In genomic region chr7:80830193-80830803, GRCm38 (mm10) we compare ENCODE assay signal across 12 mouse cellular contexts. TPM values are rescaled to one million over a fixed set of nuclear protein-coding genes. Genes with fewer than 3 reads are reported as not detected.
DNase-seq lines count a peak whose midpoint lies in the region; ATAC-seq and TF ChIP-seq lines count a peak whose summit lies in the region.
"Had no signal": no experiment of that assay in that cellular context is flagged by ENCODE, and none has a peak within 500 bp of the region (broad histone marks: within the 10 kb centered on the region; RNA-seq: fewer than 3 reads in every experiment).

No protein-coding gene starts in this region.

- intact Hi-C loops in heart, postnatal 10 days (cut with DNase I) = no loop called here

- H3K4me3 ChIP-seq in bone marrow macrophage, adult 2 months (ENCODE audit: insufficient read depth, low read length) = no peak overlapping the region

- TF ChIP-seq POLR2A in bone marrow macrophage, adult 2 months (IDR thresholded peaks at IDR 0.05; ENCODE audit: borderline replicate concordance, low read depth, low read length) = no peak

- no peak for TF ChIP-seq CTCF in bone marrow macrophage, adult 2 months (IDR thresholded peaks at IDR 0.05; ENCODE audit: low read depth, low read length)

- peak overlapping the region; percentile 44 for H3K27ac ChIP-seq in bone marrow macrophage, adult 2 months (ENCODE audit: insufficient read depth, low read depth, low read length)
- H3K27ac ChIP-seq: liver, embryonic 14.5 days had no signal

- ATAC-seq in activated CD4-positive, CD25-positive, alpha-beta regulatory T cell, adult 4 months = no peak

- peaks cover 47% of the 10 kb centered on the region for H3K4me1 ChIP-seq in bone marrow macrophage, adult 2 months (ENCODE audit: control insufficient read depth, insufficient read depth, low read length)

- DNase-seq in layer of hippocampus, adult 9-11 months = peak; percentile 48
- DNase-seq in layer of hippocampus, postnatal 36 days = no peak
- peak; percentile 49 to 53 for DNase-seq in heart, postnatal 10 days
- peak; percentile 85 to 92 for DNase-seq in monocyte, adult 2 months (ENCODE audit: low read depth in 1 of 2, low spot score in 2 of 2)
- no peak for DNase-seq in adrenal gland, postnatal 10 days
- DNase-seq: adrenal gland, postnatal 14 days; cerebellum, adult 8-10 months; right cerebral cortex, postnatal 25 days; thymus, adult 2 months had no signal

RNA-seq across cellular contexts. Expression of gene Iqgap1, which starts 4.5 kb away (rescaled TPM):
- total RNA-seq in layer of hippocampus, postnatal 36 days (2021) = 10 to 100 TPM; 19.5 to 23.9 TPM
- 243 and 284 TPM in 2 replicates for polyA plus RNA-seq in bone marrow macrophage, adult 2 months (2012; ENCODE audit: insufficient read depth, insufficient read length, missing spikeins)
- 10 to 100 TPM; 74.3 to 74.9 TPM for total RNA-seq in heart, postnatal 10 days (2021)
- total RNA-seq in adrenal gland, postnatal 10 days (2021) = 10 to 100 TPM; 76.2 to 86.8 TPM
- 100 to 1,000 TPM; 203 to 267 TPM for polyA plus RNA-seq in activated CD4-positive, CD25-positive, alpha-beta regulatory T cell, adult 4 months (2017; shearing (Covaris generic))

RNA-seq across cellular contexts. Expression of gene Zscan2, which starts 30.4 kb away (rescaled TPM):
- total RNA-seq in layer of hippocampus, postnatal 36 days (2021) = 10 to 100 TPM; 12.9 to 13.2 TPM
- polyA plus RNA-seq in bone marrow macrophage, adult 2 months (2012; ENCODE audit: insufficient read depth, insufficient read length, missing spikeins) = 2.1 and 3.6 TPM in 2 replicates
- total RNA-seq in heart, postnatal 10 days (2021) = 1 to 10 TPM; 8.0 to 9.6 TPM
- 1 to 10 TPM; 6.5 to 6.8 TPM for total RNA-seq in adrenal gland, postnatal 10 days (2021)
- polyA plus RNA-seq in activated CD4-positive, CD25-positive, alpha-beta regulatory T cell, adult 4 months (2017; shearing (Covaris generic)) = 1 to 10 TPM; 3.0 to 3.3 TPM

Comparison
In these comparisons a context has a peak if more than half of its experiments do, and no peak if none do; other contexts are left out.
1. DNase-seq: peak in layer of hippocampus, adult 9-11 months (single experiment), heart, postnatal 10 days (2 of 2) and monocyte, adult 2 months (2 of 2); none in layer of hippocampus, postnatal 36 days (0 of 2) and adrenal gland, postnatal 10 days (single experiment).